Mouse (Mus musculus) C2C12 (cell line): ENCODE measurements around the gene Lsg1. TPM values are rescaled to one million over a fixed set of nuclear protein-coding genes. Genes with fewer than 3 reads are reported as not detected.

Experiments
- H3K27me3 ChIP-seq: one replicate; pipeline ENCODE4 v1.6.1; 2011; ENCODE audit not compliant: control insufficient read depth, insufficient read depth, insufficient read length
- H3K36me3 ChIP-seq: one replicate; pipeline ENCODE4 v1.6.1; 2011; ENCODE audit not compliant: control insufficient read depth, insufficient read depth
- H3K4me3 ChIP-seq: one replicate; pipeline ENCODE4 v1.5.1; 2011; ENCODE audit warnings: mild to moderate bottlenecking, control low read depth; ENCODE audit not compliant: poor library complexity, insufficient read depth, severe bottlenecking
- H3K79me2 ChIP-seq: one replicate; pipeline ENCODE4 v1.6.1; 2011; ENCODE audit not compliant: control insufficient read depth, insufficient read depth
- H3K79me3 ChIP-seq: one replicate; pipeline ENCODE4 v1.6.1; 2011; ENCODE audit warnings: low read depth, control low read depth
- H3ac ChIP-seq: one replicate; pipeline ENCODE3; 2011; ENCODE audit warnings: low read depth; ENCODE audit not compliant: control insufficient read depth, insufficient read length
- CEBPB ChIP-seq: IDR thresholded peaks from one replicate; pipeline ENCODE4 v1.6.1; 2011; ENCODE audit warnings: low read depth, mild to moderate bottlenecking, control low read depth, moderate library complexity
- CTCF ChIP-seq: IDR thresholded peaks from one replicate; pipeline ENCODE4 v1.5.1; 2011; ENCODE audit not compliant: control insufficient read depth, insufficient read depth, insufficient read length
- FOSL1 ChIP-seq: IDR thresholded peaks from one replicate; pipeline ENCODE4 v1.8.0; 2011; ENCODE audit warnings: mild to moderate bottlenecking, low read length; ENCODE audit not compliant: poor library complexity, insufficient read depth, severe bottlenecking
- MAX ChIP-seq: IDR thresholded peaks from one replicate; pipeline ENCODE4 v1.6.1; 2011; ENCODE audit warnings: mild to moderate bottlenecking, control low read depth
- MYOD1 ChIP-seq: IDR thresholded peaks from one replicate; pipeline ENCODE4 v1.6.1; 2011; ENCODE audit warnings: low read depth; ENCODE audit not compliant: control insufficient read depth, insufficient read length
- MYOG ChIP-seq: IDR thresholded peaks from one replicate; pipeline ENCODE4 v1.6.1; 2011; ENCODE audit not compliant: control insufficient read depth, insufficient read length; ENCODE audit errors: extremely low read depth
- USF1 ChIP-seq: IDR thresholded peaks from one replicate; pipeline ENCODE4 v1.6.1; 2011; ENCODE audit warnings: low read depth, mild to moderate bottlenecking, control low read depth, moderate library complexity
- polyA plus RNA-seq: library from polyadenylated mRNA; unstranded; fragments of >200 nt; fragmentation: generic; extraction: Trizol; gene quantifications from one replicate; pipeline ENCODE4 v1.2.1, GENCODE M21; 2012; ENCODE audit warnings: missing spikeins

Gene Lsg1
- polyA plus RNA-seq, 1 experiment = 28.8 TPM

GRCm38 (mm10) chr16:30596959-30597681, 9.7 kb upstream of the Lsg1 start:
- peak; percentile 61 for TF ChIP-seq CTCF
- TF ChIP-seq MYOD1 = no peak
- H3K4me3 ChIP-seq = no peak overlapping the region
- peaks cover 7% of the 10 kb centered on the region for H3K27me3 ChIP-seq

GRCm38 (mm10) chr16:30595835-30596557, 8.6 kb upstream of the Lsg1 start:
- no peaks in the 10 kb centered on the region for H3K36me3 ChIP-seq
- peaks cover 6% of the 10 kb centered on the region for H3K27me3 ChIP-seq
- H3K4me3 ChIP-seq = no peak overlapping the region
- H3K79me2 ChIP-seq = no peaks in the 10 kb centered on the region
- H3K79me3 ChIP-seq = no peaks in the 10 kb centered on the region
- TF ChIP-seq MYOD1 (no peak), MAX (no peak), CEBPB (peak; percentile 44)
- no peak overlapping the region for H3ac ChIP-seq

More at GRCm38 (mm10) chr16:30596959-30597681, 9.7 kb upstream of the Lsg1 start:
- Histone ChIP-seq H3K79me3 (no peaks in the 10 kb centered on the region), H3ac (no peak overlapping the region), H3K36me3 (no peaks in the 10 kb centered on the region), H3K79me2 (no peaks in the 10 kb centered on the region)

DNA sequence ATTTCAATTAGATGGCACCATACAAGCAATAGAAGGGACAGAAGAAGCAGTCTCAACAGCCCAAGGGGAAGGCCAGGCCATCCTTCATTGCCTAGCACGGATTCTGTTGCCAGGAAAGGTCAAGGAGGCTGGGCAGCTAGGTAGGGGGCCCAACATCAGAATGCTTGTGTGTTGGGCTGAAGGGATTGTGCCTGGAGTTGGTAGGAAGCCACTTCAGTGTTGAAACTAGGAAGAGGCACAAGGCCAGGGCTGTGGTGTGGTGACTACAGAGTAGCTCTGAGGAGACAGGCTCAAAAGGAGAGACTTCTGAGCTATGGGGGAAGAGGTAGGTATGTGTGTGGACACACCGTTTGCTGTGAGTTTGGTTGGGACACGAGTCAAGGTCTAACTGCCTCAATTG, 8.0 kb upstream of the Lsg1 start:
- TF ChIP-seq CTCF (no peak), CEBPB (no peak), USF1 (no peak), MYOG (no peak), MAX (no peak), MYOD1 (no peak), FOSL1 (no peak)
- H3K36me3 ChIP-seq = no peaks in the 10 kb centered on the region
- no peaks in the 10 kb centered on the region for H3K27me3 ChIP-seq
- H3ac ChIP-seq = no peak overlapping the region
- H3K4me3 ChIP-seq = no peak overlapping the region
- H3K79me2 ChIP-seq = no peaks in the 10 kb centered on the region
- no peaks in the 10 kb centered on the region for H3K79me3 ChIP-seq

DNA sequence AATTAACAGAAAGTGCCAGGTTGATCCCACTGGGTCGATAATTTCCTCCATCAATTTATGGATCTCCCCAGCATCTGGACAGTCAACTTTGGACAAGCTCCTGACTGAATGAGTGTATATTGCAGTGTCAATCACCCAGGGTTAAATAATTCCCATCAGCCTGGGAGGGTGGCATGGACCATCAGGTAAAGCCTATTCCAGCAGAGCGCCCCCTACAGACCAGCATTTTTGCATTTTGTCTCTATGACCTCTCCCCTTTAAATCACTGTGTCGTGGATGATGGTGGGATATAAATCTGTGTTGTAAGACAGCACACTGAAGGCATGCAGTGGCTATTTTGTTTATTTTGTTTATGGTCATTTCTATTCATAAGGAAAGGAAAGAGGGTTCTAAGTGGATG, 4.6 kb upstream of the Lsg1 start:
- H3ac ChIP-seq = no peak overlapping the region
- no peak for TF ChIP-seq USF1
- no peak for TF ChIP-seq MAX
- TF ChIP-seq MYOD1 = no peak
- TF ChIP-seq FOSL1 = no peak
- no peak for TF ChIP-seq CEBPB
- no peak for TF ChIP-seq CTCF
- TF ChIP-seq MYOG = no peak
- H3K36me3 ChIP-seq = no peaks in the 10 kb centered on the region
- H3K4me3 ChIP-seq = no peak overlapping the region
- no peaks in the 10 kb centered on the region for H3K27me3 ChIP-seq
- peaks cover 5% of the 10 kb centered on the region for H3K79me2 ChIP-seq
- peaks cover 3% of the 10 kb centered on the region for H3K79me3 ChIP-seq

DNA sequence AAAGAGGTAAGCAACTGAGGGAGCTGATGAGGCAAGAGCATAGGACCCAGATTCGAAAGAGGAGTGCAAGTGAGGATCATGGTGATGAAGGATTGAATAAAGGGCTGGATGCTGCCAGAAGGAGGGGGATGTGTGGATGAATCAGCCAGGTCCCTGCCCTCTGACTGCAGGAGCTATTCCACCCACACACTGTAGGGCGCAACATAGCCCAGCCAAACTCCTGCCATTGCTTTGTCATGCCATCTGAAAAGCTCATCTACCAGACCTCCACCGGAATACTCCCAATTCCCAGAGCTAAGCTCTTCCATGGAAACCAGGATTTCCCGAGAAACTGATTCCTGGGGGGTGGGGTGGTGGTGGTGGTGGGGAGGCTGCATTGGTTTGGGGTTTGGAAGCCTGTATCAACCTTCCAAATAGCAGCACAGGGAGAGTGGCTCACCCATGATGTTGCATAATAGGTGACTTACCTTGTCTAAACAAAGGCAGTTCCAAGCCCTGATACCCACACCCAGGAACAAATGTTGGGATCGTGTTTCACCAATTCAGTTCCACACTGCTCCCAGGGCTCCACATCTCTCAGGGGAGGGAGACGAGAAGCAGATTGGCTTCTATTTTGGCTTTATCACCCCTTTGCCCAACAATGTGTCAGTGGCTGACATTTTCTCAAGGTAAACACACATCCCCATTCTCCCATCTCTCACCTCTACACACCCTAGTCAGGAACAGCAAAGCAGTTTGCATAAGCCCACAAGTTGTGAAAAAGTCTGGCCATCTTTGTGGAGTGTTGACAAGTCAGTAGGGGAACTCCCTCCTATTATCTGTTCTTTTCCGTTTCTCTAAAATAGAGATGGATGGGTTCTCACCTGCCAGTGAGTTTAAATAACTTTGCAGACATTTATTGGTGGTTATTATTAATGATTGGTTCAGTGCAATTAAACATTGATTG, 3.1 kb upstream of the Lsg1 start:
- Histone ChIP-seq H3K27me3 (no peaks in the 10 kb centered on the region), H3K79me3 (peaks cover 18% of the 10 kb centered on the region), H3K79me2 (peaks cover 19% of the 10 kb centered on the region), H3K4me3 (no peak overlapping the region), H3ac (no peak overlapping the region), H3K36me3 (peaks cover 4% of the 10 kb centered on the region)
- TF ChIP-seq CEBPB (peak; percentile 35), MAX (peak; percentile 21), MYOG (no peak)
